Mouse (Mus musculus): ENCODE data around the gene Ovgp1. TPM values are rescaled to one million over a fixed set of nuclear protein-coding genes. Genes with fewer than 3 reads are reported as not detected.
"Not testable (repeated sequence)": the region's sequence is repeated elsewhere in the genome, so short reads cannot be mapped to it uniquely, and the experiment has no call there.

The Ovgp1 gene
- total RNA-seq, 2 experiments from 2014 or later = 0.48 to 0.93 TPM

DNA sequence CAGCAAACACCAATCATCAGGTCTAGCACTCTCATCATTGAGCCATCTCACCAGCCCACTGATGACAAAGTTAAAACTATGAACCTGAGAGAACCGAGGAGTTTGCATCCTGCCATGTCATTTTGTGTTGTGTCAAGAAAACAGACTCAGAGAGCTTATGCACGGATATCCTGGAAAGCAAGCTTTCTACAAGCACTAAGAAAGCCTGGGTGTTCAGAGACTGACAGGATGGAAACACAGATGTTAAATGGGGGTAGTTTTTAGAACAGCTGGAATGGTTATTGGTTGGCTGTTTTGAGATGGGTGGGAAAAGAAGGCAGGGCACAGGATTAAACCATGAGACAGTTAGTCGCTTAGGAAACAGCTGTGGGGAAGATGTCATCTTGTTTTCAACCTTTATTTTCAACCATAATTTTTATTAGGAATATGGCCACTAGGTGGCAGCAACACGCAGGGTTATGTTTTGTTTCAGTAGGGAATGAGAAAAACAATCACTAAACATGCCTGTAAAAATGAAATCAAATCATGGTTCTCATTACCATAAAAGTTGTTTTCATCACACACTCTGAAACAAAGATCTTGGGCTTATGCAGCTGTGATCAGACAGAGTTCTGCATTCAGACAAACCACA is 18.3 kb downstream of the Ovgp1 start:
- DNase-seq (ENCODE audit: low spot score in 2 of 2) = peak; percentile 29 to 34

DNA sequence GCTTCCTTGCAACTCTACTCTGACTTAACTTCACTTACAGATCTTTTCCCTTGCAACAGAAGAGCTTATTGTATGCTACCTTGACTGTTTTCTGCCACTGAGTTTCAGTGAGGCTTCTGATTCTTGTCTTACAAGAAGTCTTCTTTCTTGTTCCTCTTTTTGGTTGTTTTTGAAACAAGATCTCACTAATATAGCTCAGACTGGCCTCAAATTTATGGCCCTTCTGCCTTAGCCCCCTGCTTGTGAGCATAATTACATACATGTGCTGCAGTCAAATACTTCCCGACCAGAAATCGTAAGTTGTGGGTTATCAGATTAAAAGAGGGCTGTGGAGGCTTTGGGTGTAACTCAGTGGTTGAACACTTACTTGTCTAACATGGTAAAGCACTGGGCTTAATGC is 21.2 kb downstream of the Ovgp1 start:
- DNase-seq (ENCODE audit: low spot score in 2 of 2) = no peak

DNA sequence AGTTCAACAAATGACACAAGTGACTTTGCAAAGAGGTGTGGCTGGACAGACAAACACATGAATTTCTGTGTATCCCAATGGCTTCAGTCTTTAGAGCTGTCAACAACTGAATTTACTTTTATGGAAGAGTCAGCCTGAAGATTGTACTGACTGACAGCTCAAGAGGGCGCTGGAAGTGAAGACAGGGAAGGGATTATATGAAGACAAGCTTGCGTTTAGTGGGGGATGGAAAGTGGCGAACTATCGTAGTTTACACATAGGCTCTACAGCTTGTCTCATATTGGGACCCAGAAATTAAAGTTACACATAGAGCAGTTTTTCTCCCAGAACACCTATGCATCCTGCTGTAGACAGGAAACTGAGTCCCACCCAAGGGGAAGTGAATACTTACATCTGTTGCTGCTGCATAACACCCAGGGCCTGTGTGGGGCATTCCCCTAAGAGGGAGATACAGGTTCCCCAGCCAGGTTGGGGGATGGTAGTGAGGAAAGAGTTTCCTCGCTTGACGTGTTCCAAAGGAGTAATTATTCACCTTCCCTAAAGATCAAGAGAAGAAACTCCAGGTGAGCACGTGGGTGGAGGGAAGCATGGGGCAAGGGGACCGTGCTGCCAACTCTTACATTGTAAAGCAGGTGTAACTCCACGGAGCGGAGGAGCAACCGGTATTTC is 27.3 kb downstream of the Ovgp1 start:
- DNase-seq (ENCODE audit: low spot score in 2 of 2) = no peak

- DNase-seq (ENCODE audit: low spot score in 2 of 2) = no peak
Observed at GRCm38 (mm10) chr3:106001416-106002370, 28.2 kb downstream of the Ovgp1 start.

- DNase-seq (ENCODE audit: low spot score in 2 of 2) = not testable (repeated sequence)
Observed at GRCm38 (mm10) chr3:106003360-106003759, 29.8 kb downstream of the Ovgp1 start.

- DNase-seq (ENCODE audit: low spot score in 2 of 2) = no peak
Observed at GRCm38 (mm10) chr3:106014546-106014945, 41.0 kb downstream of the Ovgp1 start, which contains the start of gene Pifo. TSS of gene Pifo (minus strand) at chr3:106014646.

DNA sequence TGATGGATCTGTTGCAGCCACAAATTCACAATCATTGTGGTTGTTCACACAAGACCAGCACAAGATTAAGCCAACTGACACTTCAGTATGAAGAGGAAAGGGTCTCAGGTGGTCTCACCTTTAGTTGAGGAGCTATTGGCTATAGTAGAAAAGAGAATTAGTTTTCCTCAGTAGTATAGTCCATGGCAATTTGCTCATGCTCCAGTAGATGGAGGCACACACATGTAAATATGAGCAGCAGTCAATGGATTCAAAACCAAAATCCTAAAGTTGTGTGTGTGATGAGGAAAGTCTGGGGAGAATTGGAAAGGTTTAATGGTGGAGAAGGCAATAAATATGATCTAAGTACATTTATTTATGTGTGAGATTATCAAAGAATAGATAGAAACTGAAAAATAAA is 48.3 kb downstream of the Ovgp1 start:
- DNase-seq (ENCODE audit: low spot score in 2 of 2) = no peak

DNA sequence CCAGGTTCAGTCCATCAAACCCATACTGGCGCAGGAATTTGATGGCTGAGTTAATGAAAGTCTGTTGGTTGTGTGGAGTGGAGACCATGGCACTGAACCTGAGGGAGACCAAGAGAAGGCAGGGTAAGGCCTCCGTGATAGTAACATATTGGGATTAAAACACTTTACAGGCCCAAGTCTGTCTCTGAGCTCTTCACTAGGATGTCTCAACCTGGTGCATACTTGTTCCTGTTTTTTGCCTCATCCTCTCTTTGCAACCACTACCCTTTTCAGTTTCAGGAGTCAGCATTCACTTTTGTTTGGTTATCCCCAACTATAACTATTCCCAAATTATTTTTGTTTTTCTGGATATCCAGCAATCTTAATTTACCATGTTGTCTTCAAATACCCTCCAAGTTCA is 50.6 kb downstream of the Ovgp1 start:
- no peak for DNase-seq (ENCODE audit: low spot score in 2 of 2)

DNA sequence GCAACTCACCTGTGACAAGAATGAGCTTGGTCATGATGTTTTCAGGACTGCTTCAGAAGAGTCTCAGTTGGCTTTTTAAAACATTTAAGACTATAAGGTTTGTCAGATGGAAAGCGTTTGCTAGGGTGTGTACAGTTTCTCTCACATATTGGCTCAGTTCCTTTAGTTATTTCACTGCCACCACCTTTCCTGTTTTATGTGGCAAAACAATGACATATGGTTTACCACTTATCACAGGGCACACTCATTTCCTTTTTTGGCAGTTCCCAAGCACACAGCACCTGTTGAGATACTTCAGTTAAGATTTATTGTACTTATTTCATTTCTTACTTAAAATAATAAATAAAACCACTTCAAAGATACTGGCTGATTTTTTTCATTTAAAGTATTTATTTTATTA is 59.3 kb downstream of the Ovgp1 start, which contains the start of gene Chil5:
Chil5 (minus strand) TSS at position 34 of the 400 bp plus-strand sequence.
- DNase-seq (ENCODE audit: low spot score in 2 of 2) = no peak

Other genes starting within 250 kb of the Ovgp1 start
- gene Rap1a, start 172.4 kb upstream of the Ovgp1 start, total RNA-seq (2021) = 100 to 1,000 TPM; 135 to 179 TPM
- under 1 TPM; 0.33 to 0.80 TPM for gene Adora3, start 102.9 kb upstream of the Ovgp1 start, total RNA-seq (2021)
- not detected for gene Tmigd3, start 102.8 kb upstream of the Ovgp1 start, total RNA-seq (2021)
- 1 to 10 TPM; 1.0 to 1.2 TPM for gene I830077J02Rik, start 41.0 kb upstream of the Ovgp1 start, total RNA-seq (2021)
- 10 to 100 TPM; 44.0 to 66.5 TPM for gene Wdr77, start 14.3 kb upstream of the Ovgp1 start, total RNA-seq (2021)
- gene Atp5f1, start 13.6 kb upstream of the Ovgp1 start, total RNA-seq (2021) = 100 to 1,000 TPM; 342 to 391 TPM
- not detected for gene Pifo, start 40.9 kb downstream of the Ovgp1 start, total RNA-seq (2021)
- gene Chil5, start 59.1 kb downstream of the Ovgp1 start, total RNA-seq (2021) = not detected
- gene Chia1, start 139.5 kb downstream of the Ovgp1 start, total RNA-seq (2021) = not detected
- gene Chil3, start 193.9 kb downstream of the Ovgp1 start, total RNA-seq (2021) = under 1 TPM; 0.26 to 0.83 TPM
- gene Chil4, start 245.8 kb downstream of the Ovgp1 start, total RNA-seq (2021) = not detected

Measured in adrenal gland, adult 18-20 months (tissue).